Mouse (Mus musculus): ENCODE measurements around the gene Ppm1g.

GRCm38 (mm10) chr5:31221304-31221945 is 938 bp upstream of the Ppm1g start:
- no peak for TF ChIP-seq CTCF (IDR thresholded peaks at IDR 0.05; ENCODE audit: insufficient read depth, low read depth, low read length)
- TF ChIP-seq POLR2A (IDR thresholded peaks at IDR 0.05; ENCODE audit: insufficient read depth, low read depth, low read length) = no peak
